Mouse (Mus musculus) lung, adult 2 months (tissue): ENCODE data around the gene A630001G21Rik.
A peak's percentile ranks its signal among the peaks of the same experiment; 100 is the strongest.

Source experiments
- CTCF ChIP-seq: fragments of 200-500 bp; IDR thresholded peaks from 2 replicates; pipeline ENCODE4 v1.5.1; 2011; ENCODE audit warnings: mild to moderate bottlenecking, low read length, control low read depth; ENCODE audit not compliant: insufficient read depth
- POLR2A ChIP-seq: fragments of 200-500 bp; IDR thresholded peaks from 2 replicates; pipeline ENCODE4 v1.6.1; 2011; ENCODE audit warnings: low read depth, mild to moderate bottlenecking, control low read depth, low read length, borderline replicate concordance; ENCODE audit errors: extremely low read depth

DNA sequence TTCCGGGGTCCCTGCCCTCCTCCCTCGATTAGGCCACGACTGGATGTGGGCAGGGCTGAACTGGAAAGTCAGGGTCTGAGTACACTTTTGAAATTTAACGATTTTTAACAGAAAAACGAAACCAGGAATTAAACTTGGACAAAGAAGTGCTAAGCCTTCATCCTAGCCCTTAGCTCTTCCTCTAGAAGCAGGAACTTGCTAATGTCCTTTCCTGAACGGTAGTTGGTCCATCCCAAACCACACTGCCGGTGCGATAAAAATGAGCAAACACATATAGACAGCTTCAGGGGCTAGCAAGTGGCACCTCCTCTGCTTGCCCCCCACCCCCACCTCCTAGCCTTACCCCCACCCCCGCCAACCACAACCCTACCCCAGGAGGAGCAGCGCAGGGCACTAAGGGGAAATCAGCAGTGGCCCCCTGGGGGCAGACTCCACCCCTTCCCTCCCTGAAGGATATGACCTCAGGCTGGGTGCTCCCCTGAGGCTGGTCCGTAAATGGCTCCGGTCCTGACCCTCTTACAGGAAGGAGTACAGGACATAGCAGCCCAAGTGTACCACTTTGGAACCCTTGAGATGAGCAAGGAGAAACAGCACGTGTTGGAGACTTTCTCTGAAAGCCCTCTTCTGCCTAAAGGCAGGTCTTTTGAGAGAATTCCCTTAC lies 42.9 kb downstream of the A630001G21Rik start:
- TF ChIP-seq CTCF (no peak), POLR2A (peak; percentile 45; the same call in 1 of the 2 replicates)
